In the genomic region with DNA sequence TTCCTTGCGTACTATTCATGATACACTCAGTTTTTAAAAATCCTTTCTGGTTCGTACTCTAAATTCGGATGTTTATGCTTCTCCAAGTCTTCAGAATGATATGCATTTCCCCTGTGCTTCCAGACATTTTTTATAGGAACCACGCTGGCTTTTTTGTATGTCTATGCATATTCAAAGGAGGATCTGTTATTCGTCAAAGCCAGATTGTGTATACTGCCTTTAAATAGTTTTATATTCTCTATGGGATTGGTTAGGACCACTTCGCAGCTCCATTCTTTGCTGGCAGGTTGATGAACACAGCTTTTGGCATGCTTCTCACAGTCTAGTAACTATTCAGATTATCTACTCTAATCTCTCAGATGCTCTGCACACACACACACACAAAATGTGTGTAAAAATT, we compare ENCODE assay signal across 17 mouse cellular contexts.
"Had no signal": no experiment of that assay in that cellular context is flagged by ENCODE, and none has a peak within 500 bp of the region (broad histone marks: within the 10 kb centered on the region; RNA-seq: fewer than 3 reads in every experiment).

No protein-coding gene starts in this region.

- H3K36me3 ChIP-seq: midbrain, embryonic 13.5 days; midbrain, embryonic 15.5 days; neural tube, embryonic 12.5 days; stomach, embryonic 15.5 days had no signal

- H3K27ac ChIP-seq: lung, embryonic 15.5 days; macrophage; midbrain, embryonic 13.5 days; midbrain, embryonic 15.5 days; neural tube, embryonic 12.5 days; stomach, embryonic 15.5 days; stomach, postnatal 0 days had no signal

- DNase-seq: lung, adult 18-20 months; lung, postnatal 14 days; lung, postnatal 36 days; right cerebral cortex, postnatal 14 days; thymus, adult 2 months; thymus, postnatal 25 days; thymus, postnatal 4 days had no signal

- H3K27me3 ChIP-seq: neural tube, embryonic 12.5 days; stomach, embryonic 15.5 days had no signal

- H3K4me1 ChIP-seq: lung, embryonic 15.5 days; megakaryocyte, embryonic 14.5 days; midbrain, embryonic 13.5 days; midbrain, embryonic 15.5 days; neural tube, embryonic 12.5 days; stomach, embryonic 15.5 days had no signal

- H3K4me3 ChIP-seq: lung, embryonic 15.5 days; megakaryocyte, embryonic 14.5 days; midbrain, embryonic 13.5 days; midbrain, embryonic 15.5 days; neural tube, embryonic 12.5 days; stomach, embryonic 15.5 days had no signal

- H3K9ac ChIP-seq: lung, embryonic 15.5 days; midbrain, embryonic 13.5 days; midbrain, embryonic 15.5 days; neural tube, embryonic 12.5 days; stomach, embryonic 15.5 days had no signal

- ATAC-seq: lung, postnatal 0 days; midbrain, embryonic 13.5 days; midbrain, embryonic 15.5 days had no signal

- H3K9me3 ChIP-seq: lung, embryonic 15.5 days; megakaryocyte, embryonic 14.5 days; midbrain, embryonic 13.5 days; midbrain, embryonic 15.5 days; neural tube, embryonic 12.5 days; stomach, embryonic 15.5 days had no signal

- H3K4me2 ChIP-seq: lung, embryonic 15.5 days; midbrain, embryonic 11.5 days; midbrain, embryonic 13.5 days; midbrain, embryonic 15.5 days; neural tube, embryonic 12.5 days; stomach, embryonic 15.5 days had no signal
